Mouse (Mus musculus) lung, postnatal 25 days (tissue): ENCODE data around the gene Nrp1.

Source experiments
- DNase-seq: peaks from one replicate; pipeline ENCODE4 v3.0.0; 2022; ENCODE audit warnings: low spot score

Nrp1 gene

DNA sequence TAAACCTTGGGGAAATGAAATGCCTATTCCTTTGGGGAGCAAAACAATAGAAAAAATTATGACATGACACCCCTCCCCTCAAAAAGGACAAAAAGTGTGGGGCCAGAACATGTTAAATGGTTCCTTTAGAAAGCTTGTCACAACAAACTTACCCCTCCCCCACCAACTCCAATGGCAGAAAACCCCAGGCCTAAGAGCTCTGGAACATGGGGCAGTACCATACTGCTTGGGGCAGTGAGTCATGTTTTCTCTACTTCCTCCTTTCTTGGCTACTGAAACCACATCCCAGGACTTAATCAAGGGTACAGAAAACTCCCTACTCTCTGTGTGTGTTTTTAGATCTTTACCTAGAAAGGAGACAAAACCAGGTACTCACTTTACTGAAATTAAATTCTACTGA, 147.5 kb downstream of the Nrp1 start:
- no peak for DNase-seq

DNA sequence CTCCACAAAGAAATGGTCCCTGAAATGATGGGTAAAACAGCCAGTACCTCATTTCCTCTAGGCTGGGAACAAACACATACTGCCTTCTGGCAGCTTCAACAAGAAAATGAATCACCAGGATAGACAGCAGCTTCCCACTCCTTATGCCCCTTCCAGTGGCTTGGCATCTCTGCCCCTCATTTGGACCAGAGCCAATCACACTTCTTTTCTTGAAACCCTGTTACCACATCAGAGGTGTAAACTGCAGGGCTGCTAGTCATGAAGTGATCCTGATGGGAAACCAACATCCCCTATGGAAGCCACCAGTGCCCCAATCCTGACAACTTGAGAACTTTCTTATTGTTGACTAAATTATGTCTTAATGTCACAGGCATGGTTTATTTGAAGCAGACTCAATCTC, 150.3 kb downstream of the Nrp1 start:
- DNase-seq, result no peak

DNA sequence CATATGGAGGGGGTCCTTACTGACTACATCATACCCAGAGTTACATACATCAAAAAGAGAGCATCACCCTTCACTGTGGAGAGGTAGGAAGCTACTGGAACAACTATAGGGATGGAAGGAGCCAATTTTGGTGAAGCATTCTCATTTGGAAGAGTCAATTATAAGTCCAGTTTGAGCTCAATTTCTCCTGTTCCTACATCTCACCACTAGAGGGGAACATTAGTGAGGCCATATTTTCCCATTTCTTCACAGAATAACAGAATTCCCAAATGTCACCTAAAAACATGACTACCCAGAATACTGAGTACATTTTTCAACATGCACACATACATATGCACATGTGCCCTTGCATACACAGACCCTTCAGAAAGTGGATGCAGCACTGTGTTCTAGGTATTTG, 152.6 kb downstream of the Nrp1 start:
- no peak for DNase-seq

GRCm38 (mm10) chr8:128511732-128512131, 153.3 kb downstream of the Nrp1 start:
- no peak for DNase-seq

GRCm38 (mm10) chr8:128516846-128517446, 158.5 kb downstream of the Nrp1 start:
- no peak for DNase-seq

DNA sequence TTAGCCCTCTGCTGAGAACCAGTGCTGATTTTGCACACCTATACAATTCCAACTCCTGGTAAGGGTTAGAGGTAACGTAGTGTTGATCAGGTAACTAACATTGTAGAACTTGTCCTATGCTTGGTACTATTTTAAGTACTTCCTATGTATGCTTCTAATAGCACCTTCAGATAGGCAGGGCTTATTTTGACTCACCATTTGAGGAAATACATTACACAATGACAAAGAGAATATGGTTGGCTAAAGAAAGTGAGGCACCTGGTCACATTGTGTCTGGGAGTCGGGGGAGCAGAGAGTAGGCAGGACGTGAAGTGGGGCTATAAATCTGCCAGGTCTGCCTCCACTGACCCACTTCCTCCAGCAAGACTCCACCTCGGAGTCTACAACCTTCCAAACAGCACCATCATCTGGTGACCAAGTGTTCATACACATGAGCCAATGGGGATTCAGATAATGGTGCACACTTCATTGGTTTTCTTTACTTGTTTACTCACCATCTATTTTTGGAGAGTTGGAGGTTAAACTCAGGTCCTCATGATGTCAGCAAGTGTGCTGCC, 159.2 kb downstream of the Nrp1 start:
- no peak for DNase-seq

DNA sequence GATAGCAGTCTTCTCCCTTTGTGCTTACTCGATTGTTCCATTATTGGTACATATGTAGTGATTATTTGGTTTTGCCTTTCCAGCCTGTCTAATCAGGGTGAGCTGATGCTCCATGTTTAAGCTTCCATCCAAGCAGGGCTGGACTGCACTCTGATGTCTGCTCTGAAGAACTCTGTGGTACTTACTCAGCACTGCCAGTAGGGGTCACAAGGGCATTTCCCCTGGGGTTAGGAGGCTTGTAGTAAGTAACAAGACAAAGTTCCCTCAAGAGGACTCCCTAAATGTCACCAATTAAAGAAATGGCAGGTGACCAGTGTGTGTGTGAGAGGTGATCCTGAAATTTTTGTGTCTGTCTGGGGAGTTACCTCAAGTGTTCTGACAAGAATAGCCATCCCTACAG, 161.0 kb downstream of the Nrp1 start:
- peak; percentile 16 for DNase-seq

DNA sequence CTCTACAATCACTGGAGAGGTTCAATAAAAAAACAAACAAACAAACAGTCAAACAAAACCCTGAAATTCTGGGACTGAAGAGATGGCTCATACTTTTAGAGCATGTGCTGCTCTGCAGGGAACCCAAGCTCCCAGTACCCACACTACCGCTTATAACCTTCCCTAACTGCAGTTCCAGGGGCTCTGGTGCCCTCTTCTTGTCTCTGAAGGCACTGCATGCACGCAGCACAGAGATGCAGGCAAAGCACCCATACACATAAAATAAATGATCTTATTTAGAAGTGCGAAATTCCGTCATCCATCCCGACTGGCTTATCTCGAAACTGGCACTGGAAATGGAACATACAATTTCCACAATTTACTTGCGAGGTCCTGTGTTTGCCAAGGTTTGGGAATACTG, 165.4 kb downstream of the Nrp1 start:
- peak; percentile 14 for DNase-seq

GRCm38 (mm10) chr8:128525912-128526311, 167.5 kb downstream of the Nrp1 start:
- no peak for DNase-seq

DNA sequence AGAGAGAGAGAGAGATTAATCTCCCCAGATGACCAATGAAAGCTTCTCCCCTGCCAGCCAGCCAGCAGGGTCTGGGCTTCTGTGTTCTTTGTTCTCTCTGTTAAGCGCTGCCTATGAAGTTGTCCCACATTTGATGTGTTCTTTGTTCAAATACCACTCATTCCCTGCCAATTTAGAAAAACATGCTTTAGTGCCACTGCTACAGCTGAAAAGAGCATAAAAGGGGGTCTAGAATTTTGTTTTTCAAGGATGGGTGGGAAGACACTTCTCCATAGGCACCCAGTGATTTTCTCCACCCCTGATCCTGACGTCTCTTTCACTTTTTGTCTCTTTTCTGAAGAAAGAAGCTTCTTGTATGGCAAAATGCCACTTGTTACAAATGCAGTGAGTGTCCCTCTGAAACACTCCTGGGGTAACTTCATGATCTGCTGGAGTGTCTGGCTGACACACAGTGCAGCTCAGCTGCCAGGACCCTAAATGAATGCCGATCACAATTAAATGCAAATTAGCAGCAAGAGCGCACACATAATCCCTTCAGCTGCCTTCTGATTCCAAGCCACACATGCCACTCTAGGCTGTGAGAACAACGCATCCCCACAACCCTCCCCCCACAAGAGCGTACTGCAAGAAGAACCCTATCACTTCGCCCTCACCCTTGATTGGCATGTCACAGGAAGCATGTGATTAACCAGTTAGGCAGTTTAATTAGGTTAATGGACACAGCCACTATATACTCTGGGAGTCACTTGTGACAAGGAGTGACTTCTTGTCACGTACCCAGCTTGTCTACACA, 170.4 kb downstream of the Nrp1 start:
- no peak for DNase-seq

DNA sequence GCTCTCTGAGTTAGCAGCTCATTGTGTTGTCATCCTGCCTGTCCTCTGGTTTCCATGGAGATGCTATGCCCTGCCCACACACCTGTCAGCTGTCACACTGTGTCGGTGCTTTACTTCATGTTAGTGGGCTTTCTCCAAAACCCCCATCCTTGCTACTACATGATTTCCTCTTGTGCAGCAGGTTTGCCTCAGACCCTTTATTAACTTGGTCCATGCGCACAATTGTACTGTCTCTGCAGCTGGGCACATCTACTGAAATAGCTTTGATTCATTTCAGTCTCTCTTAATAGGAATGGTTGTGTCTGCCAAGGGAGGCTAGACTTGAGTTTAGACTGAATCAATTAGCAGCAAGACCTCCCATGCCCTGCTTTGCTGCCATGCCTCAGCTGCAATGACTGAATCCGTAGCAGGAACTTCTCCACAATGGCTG, 176.1 kb downstream of the Nrp1 start:
- DNase-seq, result no peak

GRCm38 (mm10) chr8:128535685-128536084, 177.3 kb downstream of the Nrp1 start:
- no peak for DNase-seq

GRCm38 (mm10) chr8:128538378-128538777, 180.0 kb downstream of the Nrp1 start:
- DNase-seq, result no peak

DNA sequence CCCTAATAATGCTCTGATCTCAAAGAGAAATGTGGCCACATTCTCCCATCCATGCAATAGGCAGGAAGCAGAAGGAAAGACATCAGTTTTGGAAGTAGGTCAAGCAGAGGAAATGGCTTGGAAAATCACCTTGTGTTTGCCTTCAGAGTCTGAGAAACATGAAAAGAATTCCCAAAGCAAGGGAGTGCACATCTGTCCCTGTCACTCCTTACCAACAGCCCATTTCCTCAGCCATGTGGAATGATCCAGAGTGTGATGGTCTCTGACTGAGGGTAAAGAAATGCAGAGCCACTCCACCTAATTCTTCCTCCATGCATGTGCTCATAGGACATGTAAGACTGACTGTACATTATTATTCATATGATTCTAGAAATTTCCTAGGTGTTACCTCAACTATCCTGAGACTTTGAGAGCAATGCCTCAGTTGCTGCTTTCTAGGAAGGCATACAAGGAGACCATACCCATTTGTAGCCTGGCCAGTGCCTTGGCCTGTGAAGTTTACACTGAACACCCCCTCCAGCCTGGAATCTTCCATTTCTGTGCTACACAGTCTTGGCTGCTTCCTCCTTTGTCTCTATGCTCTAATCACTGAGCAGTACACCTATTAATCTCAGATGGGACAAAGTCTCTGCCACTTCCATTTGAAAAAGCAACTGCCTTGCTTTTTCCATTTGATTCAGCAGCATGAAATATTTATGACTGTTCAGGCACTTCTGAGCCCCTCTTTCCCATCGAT, 183.1 kb downstream of the Nrp1 start:
- no peak for DNase-seq

GRCm38 (mm10) chr8:128544128-128544846, 185.9 kb downstream of the Nrp1 start:
- no peak for DNase-seq

DNA sequence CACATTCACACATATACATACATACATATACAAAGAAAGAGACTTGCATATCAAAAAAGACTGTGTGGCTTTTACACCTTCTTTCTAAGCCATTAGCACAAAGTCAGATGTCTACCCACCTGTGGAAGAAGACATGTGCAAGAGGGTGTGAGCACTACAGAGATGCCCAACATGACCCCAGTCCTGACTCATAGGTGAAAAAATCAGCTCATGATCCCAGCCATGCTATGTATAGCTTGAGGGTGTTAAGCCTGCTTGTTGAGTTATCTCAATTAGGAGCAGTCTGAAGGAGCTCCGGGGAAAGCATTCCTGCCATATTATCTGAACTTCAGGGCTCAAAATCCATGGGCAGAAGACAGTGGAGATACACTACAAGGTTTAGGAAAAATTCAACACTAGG, 187.9 kb downstream of the Nrp1 start:
- DNase-seq, result no peak

DNA sequence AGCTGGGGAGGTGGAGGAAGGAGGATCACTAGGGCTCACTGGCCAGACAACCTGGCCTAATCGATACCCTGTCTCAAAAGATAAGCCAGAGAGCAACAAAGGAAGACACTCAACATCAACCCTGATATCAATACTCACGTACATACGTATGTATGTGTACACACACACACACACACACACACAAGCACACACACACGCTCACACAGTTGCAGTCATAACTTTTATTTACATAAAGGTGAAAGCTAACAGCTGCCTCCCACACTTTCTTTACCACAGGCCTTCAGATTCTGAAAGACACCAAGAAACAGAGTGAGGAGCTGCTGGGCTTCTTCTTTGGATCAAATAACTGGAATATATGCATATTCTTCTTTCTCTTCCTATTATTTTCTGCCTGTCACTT, 189.0 kb downstream of the Nrp1 start:
- DNase-seq, result no peak

- no peak for DNase-seq
Observed at GRCm38 (mm10) chr8:128549738-128550137, 191.3 kb downstream of the Nrp1 start.

DNA sequence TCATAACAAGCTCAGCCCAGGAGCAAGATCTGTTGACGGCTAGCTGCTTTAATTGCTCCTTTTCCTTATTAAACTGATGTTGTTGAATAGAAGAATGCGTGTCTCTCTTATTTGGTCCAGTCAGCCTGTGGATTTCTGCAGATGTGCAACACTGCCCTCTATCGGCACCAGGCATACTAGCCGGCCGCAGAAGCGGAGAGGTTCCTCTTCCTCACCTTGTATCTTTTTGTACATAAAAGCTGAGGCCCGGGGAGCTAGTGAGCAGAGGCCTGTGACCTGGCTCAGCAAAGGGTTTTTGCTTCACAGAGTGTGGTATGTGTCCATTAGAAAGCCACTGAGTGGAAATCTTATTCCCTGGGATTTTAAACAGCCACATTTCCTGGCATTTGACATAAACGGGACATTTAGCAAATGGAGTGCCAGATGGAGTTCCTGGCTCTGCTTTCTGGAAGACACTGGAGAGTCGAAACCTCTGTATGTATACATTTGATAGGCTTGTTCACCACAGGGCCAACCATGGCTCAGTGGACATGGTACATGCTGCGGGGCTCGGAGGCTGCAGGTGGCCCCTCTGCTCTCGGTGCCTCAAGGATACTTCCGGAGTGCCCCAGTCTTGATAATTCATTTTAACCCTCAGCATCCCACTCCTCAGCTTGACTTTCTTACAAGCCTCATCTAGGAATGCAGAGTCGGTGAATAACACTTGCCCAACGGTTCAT, 193.2 kb downstream of the Nrp1 start:
- peak; percentile 65 for DNase-seq
